Mouse (Mus musculus): ENCODE data around the gene Plpp4. TPM values are rescaled to one million over a fixed set of nuclear protein-coding genes. Genes with fewer than 3 reads are reported as not detected.

The Plpp4 gene
- polyA plus RNA-seq, 1 experiment, result not detected

DNA sequence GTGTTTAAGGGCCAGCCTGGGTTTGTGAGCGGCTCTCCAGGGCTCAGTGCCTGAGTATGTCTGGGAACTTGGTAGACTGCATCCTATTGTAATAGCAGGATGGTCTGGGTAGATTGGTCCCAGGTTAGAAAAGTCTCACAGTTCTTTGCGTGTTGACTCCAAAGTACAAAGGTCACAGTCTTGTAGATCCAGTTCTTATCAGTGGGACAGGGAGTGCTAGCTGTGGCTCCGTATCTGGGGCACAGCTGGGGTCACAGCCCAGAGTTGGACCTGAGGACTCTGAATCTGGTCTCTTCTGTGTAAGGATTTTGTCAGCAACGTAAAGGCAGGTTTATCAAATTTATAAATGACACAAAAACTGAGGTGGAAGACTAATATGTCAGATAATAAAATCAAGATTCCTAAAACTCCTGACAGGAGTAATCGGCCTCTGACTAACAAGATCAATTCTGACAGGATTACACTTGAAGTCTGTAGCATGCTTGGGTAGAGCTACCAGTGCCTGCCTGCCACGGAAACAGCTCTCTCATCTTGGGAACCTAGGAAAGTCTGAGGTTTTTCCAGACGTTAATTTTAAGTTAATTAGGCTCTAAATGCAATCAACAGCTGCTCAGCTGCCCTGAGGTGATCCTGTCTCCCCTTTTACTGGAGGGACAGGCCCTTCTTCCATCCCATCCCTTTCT lies 28.5 kb downstream of the Plpp4 start:
- H3K4me2 ChIP-seq (ENCODE audit: low read depth), result no peak overlapping the region
- no peak for TF ChIP-seq POLR2A (IDR thresholded peaks at IDR 0.05; ENCODE audit: insufficient read length, low read depth)
- TF ChIP-seq E2F4 (IDR thresholded peaks at IDR 0.05; ENCODE audit: insufficient read depth), result no peak
- TF ChIP-seq USF1 (IDR thresholded peaks at IDR 0.05; ENCODE audit: low read depth), result no peak

DNA sequence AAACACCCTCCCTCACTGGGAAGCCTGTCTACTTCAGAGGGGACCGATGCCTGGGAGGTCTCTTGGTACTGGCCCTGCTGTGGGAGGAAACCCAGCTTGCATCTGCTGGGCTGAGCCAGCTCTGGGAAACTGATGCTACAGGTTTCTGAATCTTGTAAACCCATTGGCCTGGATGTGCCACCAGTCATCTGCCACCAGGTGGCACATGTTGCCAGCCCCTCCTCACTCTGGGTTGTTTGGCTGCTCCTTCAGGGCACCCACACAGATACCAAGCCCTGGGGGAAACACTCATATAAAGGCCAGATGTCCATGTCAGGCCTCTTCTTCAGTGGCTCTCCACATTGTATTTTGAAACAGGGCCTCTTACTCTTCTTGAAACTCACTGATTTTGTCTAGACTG lies 36.4 kb downstream of the Plpp4 start:
- H3K27me3 ChIP-seq (ENCODE audit: control insufficient read depth, insufficient read depth, insufficient read length), result no peaks in the 10 kb centered on the region
- no peaks in the 10 kb centered on the region for H3K79me2 ChIP-seq (ENCODE audit: control insufficient read depth, insufficient read depth)
- no peak overlapping the region for H3K4me3 ChIP-seq
- no peak overlapping the region for H3K4me2 ChIP-seq (ENCODE audit: low read depth)
- no peaks in the 10 kb centered on the region for H3K36me3 ChIP-seq (ENCODE audit: control insufficient read depth, insufficient read depth)
- no peak overlapping the region for H3ac ChIP-seq (ENCODE audit: control insufficient read depth, insufficient read length)
- TF ChIP-seq POLR2A (IDR thresholded peaks at IDR 0.05; ENCODE audit: insufficient read length, low read depth) (no peak), MYOG (IDR thresholded peaks at IDR 0.05; ENCODE audit: control insufficient read depth in 1 of 3, insufficient read depth in 1 of 3, insufficient read length in 2 of 3, low read depth in 2 of 3) (no peak), MAX (IDR thresholded peaks at IDR 0.05; ENCODE audit: low read depth) (no peak), CEBPB (IDR thresholded peaks at IDR 0.05; ENCODE audit: insufficient read depth, poor library complexity, severe bottlenecking) (no peak), TCF12 (IDR thresholded peaks at IDR 0.05; ENCODE audit: insufficient read depth, poor library complexity, severe bottlenecking) (no peak), SRF (IDR thresholded peaks at IDR 0.05; ENCODE audit: control insufficient read depth, insufficient read length, low read depth) (no peak), TCF3 (IDR thresholded peaks at IDR 0.05; ENCODE audit: insufficient read length, low read depth) (no peak), USF1 (IDR thresholded peaks at IDR 0.05; ENCODE audit: low read depth) (no peak)

More for the DNA sequence above, 28.5 kb downstream of the Plpp4 start:
- Histone ChIP-seq H3K4me3 (no peak overlapping the region), H3K36me3 (ENCODE audit: control insufficient read depth, insufficient read depth) (no peaks in the 10 kb centered on the region), H3ac (ENCODE audit: control insufficient read depth, insufficient read length) (no peak overlapping the region), H3K79me2 (ENCODE audit: control insufficient read depth, insufficient read depth) (no peaks in the 10 kb centered on the region), H3K27me3 (ENCODE audit: control insufficient read depth, insufficient read depth, insufficient read length) (no peaks in the 10 kb centered on the region)

DNA sequence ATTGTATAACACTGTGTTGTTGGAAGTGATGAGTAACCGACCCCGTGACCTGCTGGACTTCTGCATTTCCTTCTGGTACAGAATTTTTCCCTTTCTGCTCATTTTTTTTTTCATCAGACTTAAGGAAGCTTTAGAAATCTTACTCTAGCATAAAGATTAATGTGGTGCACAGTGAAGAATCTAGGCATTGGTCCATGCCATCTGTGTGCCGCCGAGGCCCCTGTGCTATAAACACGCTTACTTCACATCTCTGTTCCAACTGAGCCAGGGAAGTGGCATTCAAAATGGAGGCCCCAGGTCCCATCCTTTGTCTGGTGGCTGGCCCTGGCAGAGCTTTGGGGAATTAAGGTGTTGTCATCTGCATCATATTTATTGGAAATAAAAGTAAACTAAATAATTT lies 44.8 kb downstream of the Plpp4 start:
- TF ChIP-seq POLR2AphosphoS2 (IDR thresholded peaks at IDR 0.05; ENCODE audit: insufficient read length, low read depth), result no peak
- no peak for TF ChIP-seq MAX (IDR thresholded peaks at IDR 0.05; ENCODE audit: low read depth)
- TF ChIP-seq E2F4 (IDR thresholded peaks at IDR 0.05; ENCODE audit: insufficient read depth), result no peak
- TF ChIP-seq REST (IDR thresholded peaks at IDR 0.05; ENCODE audit: insufficient read depth, insufficient read length), result no peak
- TF ChIP-seq SRF (IDR thresholded peaks at IDR 0.05; ENCODE audit: control insufficient read depth, insufficient read length, low read depth), result no peak
- TF ChIP-seq MYOG (IDR thresholded peaks at IDR 0.05; ENCODE audit: control insufficient read depth in 1 of 3, insufficient read depth in 1 of 3, insufficient read length in 2 of 3, low read depth in 2 of 3), result no peak
- no peak for TF ChIP-seq TCF12 (IDR thresholded peaks at IDR 0.05; ENCODE audit: insufficient read depth, poor library complexity, severe bottlenecking)
- TF ChIP-seq USF1 (IDR thresholded peaks at IDR 0.05; ENCODE audit: low read depth), result no peak
- TF ChIP-seq POLR2A (IDR thresholded peaks at IDR 0.05; ENCODE audit: insufficient read length, low read depth), result no peak
- no peak for TF ChIP-seq MYOD1 (IDR thresholded peaks at IDR 0.05; ENCODE audit: control insufficient read depth in 1 of 3, insufficient read length in 2 of 3, low read depth in 2 of 3)
- no peak for TF ChIP-seq TCF3 (IDR thresholded peaks at IDR 0.05; ENCODE audit: insufficient read length, low read depth)
- TF ChIP-seq CEBPB (IDR thresholded peaks at IDR 0.05; ENCODE audit: insufficient read depth, poor library complexity, severe bottlenecking), result no peak
- H3K79me2 ChIP-seq (ENCODE audit: control insufficient read depth, insufficient read depth), result no peaks in the 10 kb centered on the region
- no peak overlapping the region for H3K4me3 ChIP-seq
- no peaks in the 10 kb centered on the region for H3K27me3 ChIP-seq (ENCODE audit: control insufficient read depth, insufficient read depth, insufficient read length)
- no peak overlapping the region for H3K4me2 ChIP-seq (ENCODE audit: low read depth)
- no peaks in the 10 kb centered on the region for H3K36me3 ChIP-seq (ENCODE audit: control insufficient read depth, insufficient read depth)
- no peak overlapping the region for H3ac ChIP-seq (ENCODE audit: control insufficient read depth, insufficient read length)

DNA sequence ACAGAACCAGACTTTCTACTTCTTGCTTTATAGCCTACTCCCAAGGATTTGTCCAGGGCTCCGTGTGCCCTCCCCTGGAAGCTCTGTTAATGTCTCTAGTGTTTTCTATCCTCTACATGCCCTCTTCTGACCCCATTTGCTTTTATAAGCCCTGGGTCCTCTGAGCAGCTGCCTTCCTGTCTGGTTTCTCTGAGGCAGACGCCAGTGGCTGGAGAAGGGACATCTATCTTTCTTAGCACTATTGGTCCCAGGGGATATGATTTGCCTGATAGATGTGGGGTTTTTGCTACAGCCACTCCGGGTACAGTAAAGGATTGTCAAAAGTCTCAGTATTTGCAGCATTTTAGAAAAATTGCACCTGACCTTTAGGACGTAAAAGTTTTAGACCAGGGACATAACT lies 46.5 kb downstream of the Plpp4 start:
- Histone ChIP-seq H3K36me3 (ENCODE audit: control insufficient read depth, insufficient read depth) (no peaks in the 10 kb centered on the region), H3K79me2 (ENCODE audit: control insufficient read depth, insufficient read depth) (no peaks in the 10 kb centered on the region), H3ac (ENCODE audit: control insufficient read depth, insufficient read length) (no peak overlapping the region), H3K4me3 (no peak overlapping the region), H3K4me2 (ENCODE audit: low read depth) (no peak overlapping the region), H3K27me3 (ENCODE audit: control insufficient read depth, insufficient read depth, insufficient read length) (no peaks in the 10 kb centered on the region)
- TF ChIP-seq SRF (IDR thresholded peaks at IDR 0.05; ENCODE audit: control insufficient read depth, insufficient read length, low read depth), result no peak
- no peak for TF ChIP-seq REST (IDR thresholded peaks at IDR 0.05; ENCODE audit: insufficient read depth, insufficient read length)
- TF ChIP-seq MYOG (IDR thresholded peaks at IDR 0.05; ENCODE audit: control insufficient read depth in 1 of 3, insufficient read depth in 1 of 3, insufficient read length in 2 of 3, low read depth in 2 of 3), result no peak
- TF ChIP-seq POLR2A (IDR thresholded peaks at IDR 0.05; ENCODE audit: insufficient read length, low read depth), result no peak
- TF ChIP-seq MYOD1 (IDR thresholded peaks at IDR 0.05; ENCODE audit: control insufficient read depth in 1 of 3, insufficient read length in 2 of 3, low read depth in 2 of 3), result no peak
- TF ChIP-seq TCF3 (IDR thresholded peaks at IDR 0.05; ENCODE audit: insufficient read length, low read depth), result no peak
- TF ChIP-seq CEBPB (IDR thresholded peaks at IDR 0.05; ENCODE audit: insufficient read depth, poor library complexity, severe bottlenecking), result no peak
- TF ChIP-seq E2F4 (IDR thresholded peaks at IDR 0.05; ENCODE audit: insufficient read depth), result no peak
- TF ChIP-seq TCF12 (IDR thresholded peaks at IDR 0.05; ENCODE audit: insufficient read depth, poor library complexity, severe bottlenecking), result no peak
- no peak for TF ChIP-seq POLR2AphosphoS2 (IDR thresholded peaks at IDR 0.05; ENCODE audit: insufficient read length, low read depth)
- TF ChIP-seq MAX (IDR thresholded peaks at IDR 0.05; ENCODE audit: low read depth), result no peak
- no peak for TF ChIP-seq USF1 (IDR thresholded peaks at IDR 0.05; ENCODE audit: low read depth)

Data from myocyte (in vitro differentiated cells).